Mouse (Mus musculus) heart, embryonic 12.5 days (tissue): ENCODE measurements around the gene Rnf26. TPM values are rescaled to one million over a fixed set of nuclear protein-coding genes. Genes with fewer than 3 reads are reported as not detected.

Source experiments
- ATAC-seq: fragments of 200-750 bp; cut with Nextera tagmentation; 2 replicates; pipeline ENCODE4 v1.8.0; 2017; ENCODE audit warnings: moderate TSS enrichment, moderate library complexity; ENCODE audit not compliant: insufficient number of reproducible peaks, low FRiP score
- H3K27ac ChIP-seq: fragments of 300-500 bp; sonication (generic); 2 replicates; pipeline ENCODE4 v1.5.1; 2016; ENCODE audit warnings: mild to moderate bottlenecking, moderate library complexity; ENCODE audit not compliant: poor library complexity, severe bottlenecking
- H3K27me3 ChIP-seq: fragments of 300-500 bp; sonication (generic); replicated peaks from 2 replicates; pipeline ENCODE4 v1.6.1; 2016; ENCODE audit warnings: mild to moderate bottlenecking, moderate library complexity
- H3K36me3 ChIP-seq: fragments of 300-500 bp; sonication (generic); 2 replicates; pipeline ENCODE4 v1.6.1; 2016; ENCODE audit warnings: mild to moderate bottlenecking, moderate library complexity
- H3K4me1 ChIP-seq: fragments of 300-500 bp; sonication (generic); replicated peaks from 2 replicates; pipeline ENCODE4 v1.6.1; 2016; ENCODE audit warnings: mild to moderate bottlenecking
- H3K4me2 ChIP-seq: fragments of 300-500 bp; sonication (generic); 2 replicates; pipeline ENCODE4 v1.6.1; 2016; ENCODE audit warnings: mild to moderate bottlenecking, moderate library complexity
- H3K4me3 ChIP-seq: fragments of 300-500 bp; sonication (generic); 2 replicates; pipeline ENCODE4 v1.5.1; 2016; ENCODE audit warnings: mild to moderate bottlenecking
- H3K9ac ChIP-seq: fragments of 300-500 bp; sonication (generic); 2 replicates; pipeline ENCODE4 v1.6.1; 2016; ENCODE audit warnings: mild to moderate bottlenecking, moderate library complexity
- H3K9me3 ChIP-seq: fragments of 300-500 bp; sonication (generic); replicated peaks from 2 replicates; pipeline ENCODE4 v1.6.1; 2016; ENCODE audit warnings: mild to moderate bottlenecking, moderate library complexity
- WGBS: fragments of 180-500 bp; shearing (Covaris S2); methylation state at CpG from one replicate; pipeline ENCODE4 v1.1.7; 2016; 5-methylcytosine and 5-hydroxymethylcytosine counted together
- polyA plus RNA-seq: library from polyadenylated mRNA; unstranded; fragments of >200 nt; fragmentation: Nextera tagmentation; extraction: Ambion mirVana; gene quantifications from 2 replicates; pipeline ENCODE4 v1.2.1, GENCODE M21; 2016

Gene Rnf26
- polyA plus RNA-seq, 1 experiment from 2014 or later = 51.3 TPM

DNA sequence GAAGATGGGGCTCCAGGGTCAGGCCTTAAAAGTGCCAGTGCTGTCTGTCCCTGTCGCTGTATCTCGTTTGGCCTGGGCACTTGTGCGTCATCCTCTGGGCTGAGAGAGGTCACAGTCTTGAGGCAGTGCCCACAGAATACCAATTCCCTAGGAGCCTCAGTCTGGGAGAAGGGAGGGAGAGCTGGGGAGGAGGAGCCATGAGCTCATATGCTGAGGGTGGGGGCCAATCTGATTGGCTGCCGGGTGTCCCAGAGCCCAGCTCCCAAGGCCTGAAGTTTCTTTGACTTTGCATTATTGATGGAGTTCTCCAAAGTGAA lies 40.8 kb downstream of the Rnf26 start:
- H3K4me2 ChIP-seq = peak overlapping the region; percentile 47
- WGBS = 26% methylated on average over 4 of the region's 4 CpGs
- H3K9me3 ChIP-seq = no peaks in the 10 kb centered on the region
- peaks cover 14% of the 10 kb centered on the region for H3K36me3 ChIP-seq
- peak overlapping the region; percentile 65; the same call in 1 of the 2 replicates for H3K27ac ChIP-seq
- H3K9ac ChIP-seq = peak overlapping the region; percentile 57
- ATAC-seq = no peak
- H3K4me3 ChIP-seq = 0 out of 2 replicates have a peak overlapping the region, but pooled peaks have one; percentile 6
- H3K27me3 ChIP-seq = no peaks in the 10 kb centered on the region
- peaks cover 82% of the 10 kb centered on the region for H3K4me1 ChIP-seq

DNA sequence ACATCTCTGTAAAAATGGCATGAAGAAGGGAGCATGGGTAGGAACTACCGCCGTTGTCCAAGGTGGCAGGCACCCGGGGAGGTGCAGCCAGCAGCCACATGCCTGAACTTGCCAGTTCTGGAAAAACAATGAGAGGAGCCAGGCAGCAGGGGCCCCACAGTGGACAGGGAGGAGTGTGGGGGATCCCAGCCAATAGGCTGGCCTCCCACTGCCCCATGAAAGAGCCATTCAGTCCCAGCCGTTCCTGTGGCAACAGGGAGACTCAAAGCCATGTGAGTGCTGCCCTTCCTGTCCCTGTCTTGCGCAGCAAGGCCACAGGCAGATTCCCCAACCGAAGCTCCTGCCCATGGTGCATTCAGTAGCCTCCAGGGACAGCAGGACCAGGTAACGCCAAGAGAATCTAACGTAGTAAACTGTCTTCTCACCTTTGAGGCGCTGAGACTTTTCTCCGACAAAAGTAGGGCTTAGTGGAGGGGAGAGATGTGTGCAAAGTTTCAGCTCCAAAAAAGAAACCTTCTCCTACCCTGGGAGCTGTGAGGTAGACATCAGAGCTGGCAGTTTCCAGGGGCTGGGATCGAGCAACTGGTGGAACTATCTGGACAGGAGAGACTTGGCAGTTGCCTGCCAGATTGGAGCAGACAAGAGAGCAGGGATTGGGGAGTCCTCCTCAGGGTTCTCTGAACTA lies 41.3 kb downstream of the Rnf26 start:
- no peaks in the 10 kb centered on the region for H3K9me3 ChIP-seq
- peaks cover 14% of the 10 kb centered on the region for H3K36me3 ChIP-seq
- peak overlapping the region; percentile 57 for H3K9ac ChIP-seq
- H3K4me3 ChIP-seq = 0 out of 2 replicates have a peak overlapping the region, but pooled peaks have one; percentile 6
- peak overlapping the region; percentile 47 for H3K4me2 ChIP-seq
- H3K27me3 ChIP-seq = no peaks in the 10 kb centered on the region
- H3K4me1 ChIP-seq = peaks cover 80% of the 10 kb centered on the region
- ATAC-seq = peak; percentile 37; the same call in 1 of the 2 replicates
- peak overlapping the region; percentile 65 for H3K27ac ChIP-seq
- 19% methylated on average over 11 of the region's 11 CpGs for WGBS

DNA sequence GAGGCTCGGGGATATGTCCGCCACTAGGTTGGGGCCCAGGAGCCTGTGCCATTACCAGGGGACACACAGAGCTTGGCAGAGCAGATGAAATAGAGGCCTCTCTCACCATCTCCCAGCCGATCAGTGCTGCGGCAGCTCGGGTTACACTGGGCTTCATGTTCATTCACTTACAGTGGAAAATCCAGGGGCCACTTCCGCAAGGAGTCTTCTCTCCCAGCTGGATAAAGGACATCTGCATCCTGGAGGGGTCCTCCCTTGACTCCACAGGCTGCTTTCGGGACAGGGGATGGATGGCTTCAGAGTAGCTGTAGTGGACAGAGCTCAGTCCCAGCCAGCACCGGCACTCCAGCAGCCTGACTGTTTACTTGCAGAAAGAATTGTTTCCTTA lies 42.5 kb downstream of the Rnf26 start:
- 24% methylated on average over 8 of the region's 8 CpGs for WGBS
- Histone ChIP-seq H3K36me3 (peaks cover 8% of the 10 kb centered on the region), H3K9ac (peak overlapping the region; percentile 76), H3K4me1 (peaks cover 69% of the 10 kb centered on the region), H3K4me3 (peak overlapping the region; percentile 49), H3K4me2 (peak overlapping the region; percentile 75), H3K27me3 (no peaks in the 10 kb centered on the region), H3K9me3 (no peaks in the 10 kb centered on the region), H3K27ac (peak overlapping the region; percentile 96)
- ATAC-seq = no peak

DNA sequence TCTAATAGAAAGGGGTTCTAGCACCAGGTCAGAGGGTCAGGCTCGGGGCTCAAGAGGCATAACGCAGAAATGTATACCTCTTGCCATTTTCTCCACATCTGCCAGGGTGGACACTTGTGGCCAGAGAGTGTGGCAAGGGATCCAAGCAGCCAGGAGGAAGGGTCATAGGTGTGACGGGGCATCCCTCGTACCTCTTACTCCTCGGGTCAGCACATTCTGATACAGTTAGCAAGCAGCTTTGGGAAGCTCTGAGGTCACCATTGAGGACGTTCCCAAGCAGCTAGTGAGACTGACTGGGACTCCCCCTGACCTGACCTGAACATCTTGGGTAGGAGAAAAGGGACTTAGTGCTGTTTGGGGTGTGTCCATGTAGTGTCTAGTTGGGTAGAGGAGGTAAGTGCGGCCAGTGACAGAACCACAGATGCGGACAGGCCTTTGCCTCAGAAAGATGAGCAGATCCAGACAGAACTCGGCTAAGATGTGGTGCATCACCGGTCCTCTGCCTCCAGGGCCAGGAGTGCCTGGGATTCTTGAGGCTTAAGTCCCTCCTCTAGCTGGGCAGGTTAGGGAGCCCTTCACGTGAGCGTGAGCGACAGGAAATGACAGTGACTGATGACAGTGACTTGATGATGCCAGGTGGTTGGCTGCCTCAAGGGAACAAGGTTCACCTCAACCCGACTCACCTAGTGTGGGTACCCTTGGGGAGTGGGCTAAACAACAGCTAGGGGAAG lies 43.0 kb downstream of the Rnf26 start:
- H3K4me2 ChIP-seq = peak overlapping the region; percentile 75
- no peaks in the 10 kb centered on the region for H3K27me3 ChIP-seq
- H3K9ac ChIP-seq = peak overlapping the region; percentile 76
- H3K4me3 ChIP-seq = peak overlapping the region; percentile 49
- ATAC-seq = no peak
- WGBS = 38% methylated on average over 14 of the region's 14 CpGs
- peaks cover 3% of the 10 kb centered on the region; the same call in 1 of the 2 replicates for H3K36me3 ChIP-seq
- H3K27ac ChIP-seq = peak overlapping the region; percentile 96
- H3K4me1 ChIP-seq = peaks cover 64% of the 10 kb centered on the region
- H3K9me3 ChIP-seq = no peaks in the 10 kb centered on the region

DNA sequence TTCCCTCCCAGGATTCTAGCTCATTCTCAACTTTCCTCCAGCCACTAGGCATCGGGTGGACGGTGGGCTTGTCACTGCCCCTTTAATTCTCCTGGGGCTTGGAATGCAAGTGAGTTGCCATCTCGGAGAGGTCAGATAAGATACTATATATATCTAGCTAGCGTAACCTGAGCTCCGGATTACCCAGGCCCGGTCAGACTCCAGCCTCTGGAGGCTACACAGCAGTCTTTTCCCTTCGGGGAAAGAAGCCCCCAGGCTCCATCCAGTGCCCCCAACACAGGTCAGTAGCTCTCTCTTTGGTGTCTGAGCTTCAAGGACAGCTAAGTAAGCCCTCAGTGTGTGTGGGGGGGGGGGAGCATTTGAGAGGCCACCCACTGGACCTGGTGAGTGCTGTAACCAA lies 44.1 kb downstream of the Rnf26 start:
- peak overlapping the region; percentile 75 for H3K4me2 ChIP-seq
- H3K4me1 ChIP-seq = peaks cover 62% of the 10 kb centered on the region
- ATAC-seq = no peak
- no peaks in the 10 kb centered on the region for H3K36me3 ChIP-seq
- H3K4me3 ChIP-seq = peak overlapping the region; percentile 49
- no peaks in the 10 kb centered on the region for H3K9me3 ChIP-seq
- peak overlapping the region; percentile 76 for H3K9ac ChIP-seq
- H3K27me3 ChIP-seq = no peaks in the 10 kb centered on the region
- 4% methylated on average over 7 of the region's 7 CpGs for WGBS
- peak overlapping the region; percentile 96 for H3K27ac ChIP-seq

DNA sequence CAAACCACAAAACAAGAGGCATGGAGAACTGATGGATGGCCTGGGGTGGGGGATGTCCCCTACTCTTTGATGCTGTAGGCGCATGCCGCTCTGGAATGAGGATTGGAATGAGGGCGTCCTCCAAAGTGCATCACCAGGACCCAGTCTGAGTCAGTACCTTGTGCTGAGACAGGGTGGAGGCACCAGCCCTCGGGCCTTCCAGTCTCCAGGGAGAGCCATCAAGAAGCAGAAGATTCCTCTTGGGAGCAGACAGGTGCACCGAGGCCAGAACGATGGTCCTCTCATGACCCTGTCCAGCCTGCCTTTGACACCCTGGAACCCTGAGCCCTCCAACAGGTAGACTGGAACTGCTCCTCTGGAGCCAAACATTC lies 45.4 kb downstream of the Rnf26 start:
- H3K27ac ChIP-seq = no peak overlapping the region; the same call in 1 of the 2 replicates
- H3K9me3 ChIP-seq = no peaks in the 10 kb centered on the region
- H3K27me3 ChIP-seq = no peaks in the 10 kb centered on the region
- no peak for ATAC-seq
- peak overlapping the region; percentile 49 for H3K9ac ChIP-seq
- H3K4me2 ChIP-seq = peak overlapping the region; percentile 95
- 63% methylated on average over 6 of the region's 6 CpGs for WGBS
- peak overlapping the region; percentile 65 for H3K4me3 ChIP-seq
- peaks cover 54% of the 10 kb centered on the region for H3K4me1 ChIP-seq
- no peaks in the 10 kb centered on the region for H3K36me3 ChIP-seq

DNA sequence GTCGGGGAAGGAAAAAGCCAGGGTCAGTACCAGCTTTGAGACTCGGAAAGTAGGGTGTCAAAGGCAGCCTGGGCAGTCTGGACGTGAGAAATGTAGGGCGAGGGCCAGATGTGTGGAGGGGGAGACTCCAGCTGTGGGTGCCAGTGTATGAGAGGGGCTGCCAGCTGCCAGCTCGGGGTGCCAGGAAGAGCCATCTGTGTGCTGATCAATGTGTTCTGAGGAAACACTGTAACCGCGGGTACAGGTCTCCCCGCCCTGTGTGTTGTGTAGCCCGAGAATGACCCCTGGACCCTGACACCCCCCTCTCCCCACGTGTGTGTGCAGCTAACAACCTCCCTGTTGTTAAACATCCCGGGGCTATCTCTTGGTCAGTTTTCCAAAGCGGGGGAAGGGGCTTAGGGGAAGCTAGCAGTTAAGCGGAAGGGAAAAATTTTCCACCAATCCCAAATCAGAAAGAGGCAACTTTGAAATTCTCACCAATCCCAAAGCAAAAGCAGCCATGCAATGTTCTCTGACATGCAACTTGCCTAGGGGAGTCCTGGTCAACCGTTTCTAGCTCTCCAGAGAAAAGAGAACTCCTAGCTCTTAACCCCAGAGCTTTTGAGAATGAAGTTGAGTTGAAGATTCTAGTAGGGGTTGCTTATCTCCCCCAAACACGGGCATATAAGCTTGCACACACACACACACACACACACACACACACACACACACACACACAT lies 45.9 kb downstream of the Rnf26 start:
- Histone ChIP-seq H3K9ac (peak overlapping the region; percentile 85), H3K4me2 (peak overlapping the region; percentile 95), H3K27ac (peak overlapping the region; percentile 65), H3K4me1 (peaks cover 48% of the 10 kb centered on the region), H3K27me3 (no peaks in the 10 kb centered on the region), H3K9me3 (no peaks in the 10 kb centered on the region), H3K36me3 (no peaks in the 10 kb centered on the region), H3K4me3 (peak overlapping the region; percentile 65)
- ATAC-seq = peak; percentile 29
- WGBS = 3% methylated on average over 15 of the region's 15 CpGs

DNA sequence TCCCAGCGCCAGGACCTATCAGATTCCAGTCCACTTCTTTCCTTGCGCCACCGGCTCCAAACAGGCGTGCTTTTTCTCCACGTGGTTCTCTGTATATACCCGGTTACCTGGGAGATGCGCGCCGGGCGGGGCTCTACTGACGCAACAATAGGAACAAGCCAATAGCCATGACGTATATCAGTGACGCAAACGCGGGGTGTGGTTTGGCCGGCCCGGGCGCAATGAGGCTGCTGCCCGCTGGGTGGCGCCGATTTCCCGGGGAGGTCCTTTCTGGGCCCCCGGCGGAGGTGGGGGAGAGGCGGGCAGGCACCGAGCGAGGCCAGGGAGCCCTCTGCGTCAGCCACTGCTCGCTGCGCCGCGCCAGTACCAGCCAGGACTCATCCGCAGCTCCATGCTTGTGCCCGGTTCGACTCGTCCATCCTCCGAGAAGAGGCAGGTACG lies 46.5 kb downstream of the Rnf26 start, which contains the start of gene Usp2:
Gene Usp2, plus strand, starts transcription at position 237 of the 441 bp plus-strand sequence.
- Histone ChIP-seq H3K27me3 (no peaks in the 10 kb centered on the region), H3K4me1 (peaks cover 42% of the 10 kb centered on the region), H3K27ac (peak within 1 kb of the TSS; percentile 65), H3K4me2 (peak within 1 kb of the TSS; percentile 95), H3K9ac (peak within 1 kb of the TSS; percentile 85), H3K9me3 (no peaks in the 10 kb centered on the region), H3K4me3 (peak within 1 kb of the TSS; percentile 65), H3K36me3 (no peaks in the 10 kb centered on the region)
- WGBS = 0% methylated on average over 38 of the region's 38 CpGs
- ATAC-seq = peak; percentile 96

DNA sequence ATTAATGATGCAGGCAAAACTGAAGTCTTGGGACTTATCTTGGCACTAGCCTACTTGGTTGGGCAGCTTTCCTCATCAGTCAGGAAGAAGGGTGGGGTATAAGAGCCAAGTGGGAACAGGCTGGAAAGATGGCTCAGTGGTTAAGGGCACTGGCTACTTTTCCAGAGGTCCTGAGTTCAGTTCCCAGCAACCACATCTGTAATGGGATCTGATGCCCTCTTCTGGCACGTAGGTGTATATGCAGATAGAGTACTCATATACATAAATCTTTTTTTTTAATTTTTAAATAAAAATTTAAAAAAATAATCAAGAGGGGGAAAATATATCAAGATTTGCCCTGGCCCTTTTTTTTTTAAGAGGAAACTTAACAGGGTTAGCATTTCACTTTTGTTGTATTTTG lies 48.1 kb downstream of the Rnf26 start:
- H3K4me3 ChIP-seq = no peak overlapping the region
- no peak for ATAC-seq
- H3K36me3 ChIP-seq = no peaks in the 10 kb centered on the region
- H3K9me3 ChIP-seq = no peaks in the 10 kb centered on the region
- H3K9ac ChIP-seq = no peak overlapping the region
- H3K4me1 ChIP-seq = peaks cover 27% of the 10 kb centered on the region
- WGBS = 40% methylated on average over 1 of the region's 1 CpGs
- H3K27ac ChIP-seq = no peak overlapping the region
- H3K27me3 ChIP-seq = no peaks in the 10 kb centered on the region
- no peak overlapping the region for H3K4me2 ChIP-seq

DNA sequence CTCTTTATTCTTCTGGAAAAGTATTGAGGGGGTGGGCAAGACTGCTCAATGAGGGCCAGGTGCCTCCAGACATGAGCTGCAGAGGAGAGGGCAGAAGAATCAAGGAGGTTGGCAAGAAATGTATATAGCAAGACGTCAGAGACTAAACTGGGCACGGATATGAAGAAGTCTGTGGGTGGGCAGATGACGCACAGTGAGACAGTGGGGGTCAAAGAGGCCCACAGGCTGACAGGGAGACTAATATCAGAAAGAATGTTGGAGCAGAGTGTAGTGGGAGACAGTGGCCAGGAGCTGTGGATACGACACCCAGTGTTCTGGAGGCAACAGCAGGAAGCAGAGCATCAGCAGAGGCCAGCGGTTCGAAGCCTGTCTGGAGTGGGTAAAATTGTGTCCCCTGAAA lies 54.7 kb downstream of the Rnf26 start:
- H3K27me3 ChIP-seq = 0 out of 2 replicates have a peak, but pooled peaks cover 3% of the 10 kb centered on the region
- H3K4me2 ChIP-seq = no peak overlapping the region
- no peak overlapping the region for H3K9ac ChIP-seq
- H3K4me1 ChIP-seq = 0 out of 2 replicates have a peak, but pooled peaks cover 4% of the 10 kb centered on the region
- H3K4me3 ChIP-seq = no peak overlapping the region
- H3K27ac ChIP-seq = no peak overlapping the region
- ATAC-seq = no peak
- WGBS = 84% methylated on average over 6 of the region's 6 CpGs
- no peaks in the 10 kb centered on the region for H3K9me3 ChIP-seq
- H3K36me3 ChIP-seq = no peaks in the 10 kb centered on the region

DNA sequence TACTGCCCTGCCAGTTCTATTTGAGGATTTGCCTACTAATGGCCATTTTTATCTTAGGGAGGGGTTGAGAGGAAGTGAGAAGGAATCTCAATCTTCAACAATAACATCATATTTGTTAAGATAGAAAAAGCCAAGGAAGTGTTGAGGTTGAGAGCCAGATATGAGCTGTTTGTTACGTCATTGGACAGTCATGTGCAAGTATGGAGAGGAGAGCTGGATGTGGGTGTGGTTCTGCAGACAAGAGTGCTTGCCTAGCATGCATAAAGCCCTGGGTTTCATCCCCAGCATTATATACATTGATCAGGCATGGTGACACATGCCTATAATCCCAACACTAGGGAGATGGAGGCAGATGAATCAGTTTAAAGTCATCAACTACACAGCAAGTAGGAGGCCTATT lies 59.4 kb downstream of the Rnf26 start:
- no peaks in the 10 kb centered on the region for H3K9me3 ChIP-seq
- H3K4me2 ChIP-seq = no peak overlapping the region
- H3K27ac ChIP-seq = no peak overlapping the region
- no peak overlapping the region for H3K9ac ChIP-seq
- no peak for ATAC-seq
- no peak overlapping the region for H3K4me3 ChIP-seq
- 30% methylated on average over 1 of the region's 1 CpGs for WGBS
- 0 out of 2 replicates have a peak, but pooled peaks cover 4% of the 10 kb centered on the region for H3K4me1 ChIP-seq
- H3K27me3 ChIP-seq = 0 out of 2 replicates have a peak, but pooled peaks cover 4% of the 10 kb centered on the region
- no peaks in the 10 kb centered on the region for H3K36me3 ChIP-seq
